Mouse (Mus musculus) MEL (cell line): ENCODE measurements around the gene Abhd15. TPM values are rescaled to one million over a fixed set of nuclear protein-coding genes. Genes with fewer than 3 reads are reported as not detected.

Source experiments
- DNase-seq: peaks from one replicate; pipeline ENCODE4 v3.0.0; 2011; ENCODE audit warnings: low read depth, low spot score
- H3K27ac ChIP-seq: 2 replicates; pipeline ENCODE4 v1.5.1; 2012; ENCODE audit warnings: low read depth, mild to moderate bottlenecking, control low read depth, low read length, moderate library complexity; ENCODE audit not compliant: control insufficient read depth
- H3K27me3 ChIP-seq, 2 experiments: fragments of 150-350 bp in 1 of 2; sonication (generic) in 1 of 2; 2 replicates each; pipeline ENCODE4 v1.6.1; 2012; ENCODE audit warnings: low read length in 2 of 2, mild to moderate bottlenecking in 2 of 2, improper control_type of control experiment in 1 of 2, moderate library complexity in 1 of 2; ENCODE audit not compliant: insufficient read depth in 2 of 2, control insufficient read depth in 1 of 2
- H3K36me3 ChIP-seq, 2 experiments: 2 replicates each; pipeline ENCODE4 v1.6.1; 2012 to 2014; ENCODE audit warnings: low read length in 2 of 2, improper control_type of control experiment in 1 of 2, inconsistent platforms in 1 of 2, mild to moderate bottlenecking in 1 of 2; ENCODE audit not compliant: insufficient read depth in 2 of 2, control insufficient read depth in 1 of 2
- H3K4me1 ChIP-seq, 2 experiments: fragments of 150-350 bp in 1 of 2; sonication (generic) in 1 of 2; 2 replicates each; pipeline ENCODE4 v1.6.1; 2012; ENCODE audit warnings: low read length in 2 of 2, improper control_type of control experiment in 1 of 2, mild to moderate bottlenecking in 1 of 2; ENCODE audit not compliant: insufficient read depth in 2 of 2, control insufficient read depth in 1 of 2
- H3K4me3 ChIP-seq, 2 experiments: fragments of 150-350 bp in 1 of 2; sonication (generic) in 1 of 2; 2 replicates each; pipeline ENCODE4 v1.5.1; 2012; ENCODE audit warnings: low read depth in 2 of 2, low read length in 2 of 2, mild to moderate bottlenecking in 2 of 2, moderate library complexity in 2 of 2, control low read depth in 1 of 2, improper control_type of control experiment in 1 of 2; ENCODE audit not compliant: control insufficient read depth in 1 of 2, insufficient read depth in 1 of 2
- H3K79me2 ChIP-seq: 2 replicates; pipeline ENCODE4 v1.6.1; 2012; ENCODE audit warnings: mild to moderate bottlenecking, low read length, moderate library complexity; ENCODE audit not compliant: control insufficient read depth, poor library complexity, insufficient read depth
- H3K9ac ChIP-seq: 2 replicates; pipeline ENCODE4 v1.6.1; 2012; ENCODE audit warnings: low read depth, mild to moderate bottlenecking, control low read depth, low read length, moderate library complexity; ENCODE audit not compliant: control insufficient read depth, poor library complexity, severe bottlenecking
- H3K9me3 ChIP-seq: fragments of 150-350 bp; sonication (generic); replicated peaks from 2 replicates; pipeline ENCODE4 v1.6.1; 2012; ENCODE audit warnings: mild to moderate bottlenecking, low read length, improper control_type of control experiment, moderate library complexity; ENCODE audit not compliant: insufficient read depth
- BHLHE40 ChIP-seq: IDR thresholded peaks from 2 replicates; pipeline ENCODE4 v1.6.1; 2012; ENCODE audit warnings: low read depth, mild to moderate bottlenecking, inconsistent platforms, low read length, improper control_type of control experiment, borderline replicate concordance
- CTCF ChIP-seq, 3 experiments: IDR thresholded peaks in 2 of 3; conservative IDR thresholded peaks in 1 of 3; 2 replicates each; pipeline ENCODE4 v1.5.1; 2011 to 2012; ENCODE audit warnings: low read length in 3 of 3, low read depth in 2 of 3, mild to moderate bottlenecking in 2 of 3, improper control_type of control experiment in 1 of 3, inconsistent platforms in 1 of 3, mixed read lengths in 1 of 3, moderate library complexity in 1 of 3; ENCODE audit not compliant: control insufficient read depth in 1 of 3, insufficient read depth in 1 of 3, poor library complexity in 1 of 3, severe bottlenecking in 1 of 3
- ELF1 ChIP-seq: IDR thresholded peaks from 2 replicates; pipeline ENCODE4 v1.6.1; 2014; ENCODE audit warnings: low read depth, mild to moderate bottlenecking, inconsistent platforms, low read length, improper control_type of control experiment, moderate library complexity
- EP300 ChIP-seq, 2 experiments: IDR thresholded peaks; 2 replicates each; pipeline ENCODE4 v1.6.1; 2011; ENCODE audit warnings: improper control_type of control experiment in 2 of 2, low read length in 2 of 2, low read depth in 1 of 2, mild to moderate bottlenecking in 1 of 2
- ETS1 ChIP-seq: IDR thresholded peaks from 2 replicates; pipeline ENCODE4 v1.6.1; 2012; ENCODE audit warnings: low read depth, mild to moderate bottlenecking, inconsistent platforms, low read length, improper control_type of control experiment, moderate library complexity
- GABPA ChIP-seq: IDR thresholded peaks from 2 replicates; pipeline ENCODE4 v1.6.1; 2012; ENCODE audit warnings: low read depth, mild to moderate bottlenecking, inconsistent platforms, low read length, improper control_type of control experiment, moderate library complexity
- GATA1 ChIP-seq: IDR thresholded peaks from 2 replicates; pipeline ENCODE4 v1.6.1; 2011; ENCODE audit warnings: low read depth, low read length, improper control_type of control experiment
- HCFC1 ChIP-seq: IDR thresholded peaks from 2 replicates; pipeline ENCODE4 v1.6.1; 2012; ENCODE audit warnings: low read depth, mild to moderate bottlenecking, inconsistent platforms, low read length, improper control_type of control experiment, moderate library complexity
- JUND ChIP-seq: IDR thresholded peaks from 2 replicates; pipeline ENCODE4 v1.6.1; 2011; ENCODE audit warnings: low read depth, mild to moderate bottlenecking, improper control_type of control experiment, low read length
- MAX ChIP-seq: IDR thresholded peaks from 2 replicates; pipeline ENCODE4 v1.6.1; 2011; ENCODE audit warnings: low read length, improper control_type of control experiment
- MYB ChIP-seq: IDR thresholded peaks from 2 replicates; pipeline ENCODE4 v1.6.1; 2011; ENCODE audit warnings: mild to moderate bottlenecking, low read depth, low read length, improper control_type of control experiment
- MYC ChIP-seq: IDR thresholded peaks from 2 replicates; pipeline ENCODE4 v1.6.1; 2011; ENCODE audit warnings: low read depth, mild to moderate bottlenecking, low read length, improper control_type of control experiment, moderate library complexity
- POLR2AphosphoS5 ChIP-seq: IDR thresholded peaks from 2 replicates; pipeline ENCODE4 v1.6.1; 2012; ENCODE audit warnings: low read depth, borderline replicate concordance, mild to moderate bottlenecking, inconsistent platforms, low read length, moderate library complexity, mixed read lengths
- RCOR1 ChIP-seq: IDR thresholded peaks from 2 replicates; pipeline ENCODE4 v1.6.1; 2012; ENCODE audit warnings: low read depth, mild to moderate bottlenecking, inconsistent platforms, low read length, improper control_type of control experiment
- SIN3A ChIP-seq: IDR thresholded peaks from 2 replicates; pipeline ENCODE4 v1.6.1; 2012; ENCODE audit warnings: low read length, improper control_type of control experiment, inconsistent platforms
- SMC3 ChIP-seq: IDR thresholded peaks from 2 replicates; pipeline ENCODE4 v1.6.1; 2011; ENCODE audit warnings: low read depth, low read length, improper control_type of control experiment
- TAL1 ChIP-seq: IDR thresholded peaks from 2 replicates; pipeline ENCODE4 v1.6.1; 2012; ENCODE audit warnings: mild to moderate bottlenecking, inconsistent platforms, low read length, moderate library complexity, mixed read lengths
- TCF12 ChIP-seq: IDR thresholded peaks from 2 replicates; pipeline ENCODE4 v1.6.1; 2014; ENCODE audit warnings: low read depth, mild to moderate bottlenecking, inconsistent platforms, low read length, improper control_type of control experiment, moderate library complexity
- ZC3H11A ChIP-seq: IDR thresholded peaks from 2 replicates; pipeline ENCODE4 v1.6.1; 2012; ENCODE audit warnings: low read depth, mild to moderate bottlenecking, inconsistent platforms, low read length, improper control_type of control experiment
- ZKSCAN1 ChIP-seq: IDR thresholded peaks from 2 replicates; pipeline ENCODE4 v1.6.1; 2012; ENCODE audit warnings: low read depth, mild to moderate bottlenecking, inconsistent platforms, low read length, improper control_type of control experiment, moderate library complexity
- ZNF384 ChIP-seq: IDR thresholded peaks from 2 replicates; pipeline ENCODE4 v1.6.1; 2012; ENCODE audit warnings: low read depth, mild to moderate bottlenecking, inconsistent platforms, low read length, improper control_type of control experiment
- polyA plus RNA-seq, 2 experiments: library from polyadenylated mRNA; stranded (reverse) in 1 of 2; unstranded in 1 of 2; fragments of >175 nt in 1 of 2; fragments of >200 nt in 1 of 2; gene quantifications; 2 replicates each; pipeline versions ENCODE4 v1.2.1 to v1.2.4; 2012; ENCODE audit warnings: low replicate concordance in 2 of 2, low read depth in 1 of 2; ENCODE audit not compliant: insufficient read length in 2 of 2, insufficient read depth in 1 of 2, missing spikeins in 1 of 2
- total RNA-seq: library from RNA; depleted of rRNA; stranded (reverse); fragments of 300-350 nt; gene quantifications from 2 replicates; pipeline ENCODE4 v1.2.3, GENCODE M21; 2012

The Abhd15 gene
- total and polyA plus RNA-seq, 3 experiments, result 1.7 to 1.9 TPM; not detected in 1

- Histone ChIP-seq H3K9ac (no peak overlapping the region), H3K9me3 (no peaks in the 10 kb centered on the region), H3K27ac (no peak overlapping the region; the same call in 1 of the 2 replicates), H3K27me3 (no peaks in the 10 kb centered on the region), H3K79me2 (no peaks in the 10 kb centered on the region), H3K36me3 (peaks cover 4 to 25% of the 10 kb centered on the region in 2 experiments), H3K4me3 (no peak overlapping the region), H3K4me1 (peaks cover 9 to 20% of the 10 kb centered on the region in 2 experiments)
- peak; percentile 46 for DNase-seq
- no peak for TF ChIP-seq TAL1
- peak; percentile 41; the same call in 1 of the 2 replicates for TF ChIP-seq SIN3A
- TF ChIP-seq RCOR1, result peak; percentile 62
- TF ChIP-seq EP300 (IDR thresholded peaks at IDR 0.05; ENCODE audit: low read depth in 1 of 2, low read length in 2 of 2), result peak; percentile 71 to 77; a peak in 3 of 4 replicates
- no peak for TF ChIP-seq POLR2AphosphoS5
- peak; percentile 36; the same call in 1 of the 2 replicates for TF ChIP-seq MYB
- peak; percentile 16; the same call in 1 of the 2 replicates for TF ChIP-seq TCF12
- no peak for TF ChIP-seq BHLHE40
- TF ChIP-seq ETS1, result peak; percentile 42; the same call in 1 of the 2 replicates
- no peak for TF ChIP-seq ZC3H11A
- no peak for TF ChIP-seq SMC3
- TF ChIP-seq ZNF384, result peak; percentile 96
- TF ChIP-seq GATA1, result peak; percentile 79
- 0 out of 2 replicates have a peak, but pooled peaks have one; percentile 7 for TF ChIP-seq MYC
Measured at GRCm38 (mm10) chr11:77530862-77531261, 15.9 kb downstream of the Abhd15 start.

- no peak for DNase-seq
- TF ChIP-seq ZKSCAN1 (no peak), HCFC1 (no peak), ELF1 (no peak), CTCF (IDR thresholded peaks at IDR 0.05 in 2 of 3, conservative IDR thresholded peaks at IDR 0.05 in 1 of 3; ENCODE audit: control insufficient read depth in 1 of 3, insufficient read depth in 1 of 3, low read depth in 2 of 3, low read length in 3 of 3, poor library complexity in 1 of 3, severe bottlenecking in 1 of 3) (no peak), MYB (no peak), GABPA (no peak), MAX (no peak), JUND (no peak)
- Histone ChIP-seq H3K4me3 (no peak overlapping the region), H3K27me3 (no peaks in the 10 kb centered on the region), H3K27ac (no peak overlapping the region), H3K79me2 (no peaks in the 10 kb centered on the region), H3K9me3 (no peaks in the 10 kb centered on the region), H3K9ac (no peak overlapping the region), H3K36me3 (peaks cover 4 to 25% of the 10 kb centered on the region in 2 experiments), H3K4me1 (peaks cover 9 to 20% of the 10 kb centered on the region in 2 experiments)
Measured at GRCm38 (mm10) chr11:77532202-77532846, 17.4 kb downstream of the Abhd15 start.
